Mouse (Mus musculus) liver, adult 2 months (tissue): Measurements from ENCODE around the gene Arpc2.

Source experiments
- CTCF ChIP-seq: fragments of 200-500 bp; IDR thresholded peaks from 2 replicates; pipeline ENCODE4 v1.5.1; 2011; ENCODE audit warnings: low read depth, low read length, control low read depth
- POLR2A ChIP-seq: fragments of 200-500 bp; IDR thresholded peaks from 2 replicates; pipeline ENCODE4 v1.6.1; 2011; ENCODE audit warnings: low read length, control low read depth; ENCODE audit not compliant: insufficient read depth; ENCODE audit errors: extremely low read depth

DNA sequence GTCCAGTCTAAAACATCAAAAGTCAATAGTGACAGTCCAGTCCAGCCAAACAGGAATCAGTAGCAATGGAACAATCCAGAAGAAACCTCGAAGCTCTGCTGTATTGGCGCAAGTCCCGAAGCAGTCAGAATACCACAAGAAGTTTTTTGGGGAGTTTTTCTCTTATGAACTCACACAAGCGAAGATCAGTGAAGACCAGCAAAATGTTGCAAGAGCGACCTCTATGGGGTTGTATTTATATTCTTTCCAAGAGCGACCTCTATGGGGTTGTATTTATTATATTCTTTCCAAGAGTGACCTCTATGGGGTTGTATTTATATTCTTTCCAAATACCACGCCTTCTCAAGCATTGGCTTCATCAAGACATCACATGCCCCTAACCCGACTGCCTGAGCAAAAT lies 32.9 kb downstream of the Arpc2 start:
- TF ChIP-seq CTCF (no peak), POLR2A (no peak)
